Mouse (Mus musculus) C2C12 (cell line): ENCODE results near the gene Asb13.

Source experiments
- CTCF ChIP-seq: IDR thresholded peaks from one replicate; pipeline ENCODE4 v1.5.1; 2011; ENCODE audit not compliant: control insufficient read depth, insufficient read depth, insufficient read length
- FOSL1 ChIP-seq: IDR thresholded peaks from one replicate; pipeline ENCODE4 v1.8.0; 2011; ENCODE audit warnings: mild to moderate bottlenecking, low read length; ENCODE audit not compliant: poor library complexity, insufficient read depth, severe bottlenecking
- USF1 ChIP-seq: IDR thresholded peaks from one replicate; pipeline ENCODE4 v1.6.1; 2011; ENCODE audit warnings: low read depth, mild to moderate bottlenecking, control low read depth, moderate library complexity

- TF ChIP-seq FOSL1 (no peak), CTCF (no peak), USF1 (no peak)
These were observed 35.8 kb downstream of the Asb13 start for GRCm38 (mm10) chr13:3669611-3670010.
